Mouse (Mus musculus) intestine, postnatal 0 days (tissue): ENCODE results near the gene Irs2. TPM values are rescaled to one million over a fixed set of nuclear protein-coding genes. Genes with fewer than 3 reads are reported as not detected.

Experiments
- ATAC-seq: fragments of 200-750 bp; cut with Nextera tagmentation; 2 replicates; pipeline ENCODE4 v1.8.0; 2017; ENCODE audit warnings: mild to moderate bottlenecking, moderate TSS enrichment, moderate library complexity
- H3K27ac ChIP-seq: fragments of 300-500 bp; sonication (generic); 2 replicates; pipeline ENCODE4 v1.5.1; 2014; ENCODE audit warnings: mild to moderate bottlenecking, low read depth, low read length, moderate library complexity
- H3K27me3 ChIP-seq: fragments of 300-500 bp; sonication (generic); replicated peaks from 2 replicates; pipeline ENCODE4 v1.6.1; 2014; ENCODE audit warnings: low read length, mixed read lengths; ENCODE audit not compliant: control insufficient read depth, insufficient read depth
- H3K36me3 ChIP-seq: fragments of 300-500 bp; sonication (generic); 2 replicates; pipeline ENCODE4 v1.6.1; 2014; ENCODE audit warnings: mild to moderate bottlenecking, moderate library complexity; ENCODE audit not compliant: control insufficient read depth, insufficient read depth
- H3K4me1 ChIP-seq: fragments of 300-500 bp; sonication (generic); replicated peaks from 2 replicates; pipeline ENCODE4 v1.6.1; 2014; ENCODE audit warnings: antibody characterized with exemption, low read length, mixed read lengths; ENCODE audit not compliant: control insufficient read depth, insufficient read depth
- H3K4me2 ChIP-seq: fragments of 300-500 bp; sonication (generic); replicated peaks from 2 replicates; pipeline ENCODE4 v1.6.1; 2014; ENCODE audit warnings: low read depth, mild to moderate bottlenecking, moderate library complexity
- H3K4me3 ChIP-seq: fragments of 300-500 bp; sonication (generic); 2 replicates; pipeline ENCODE4 v1.5.1; 2014; ENCODE audit warnings: low read depth, low read length
- H3K9ac ChIP-seq: fragments of 300-500 bp; sonication (generic); 2 replicates; pipeline ENCODE4 v1.6.1; 2014; ENCODE audit warnings: mild to moderate bottlenecking, low read depth, low read length
- H3K9me3 ChIP-seq: fragments of 300-500 bp; sonication (generic); 2 replicates; pipeline ENCODE4 v1.6.1; 2016; ENCODE audit warnings: mixed run types; ENCODE audit not compliant: control insufficient read depth
- CTCF ChIP-seq: sonication (generic); IDR thresholded peaks from 2 replicates; pipeline ENCODE4 v1.5.1; 2016; ENCODE audit warnings: low read depth, mild to moderate bottlenecking, control low read depth, antibody characterized with exemption, moderate library complexity
- WGBS: fragments of 180-500 bp; shearing (Covaris S2); extraction: QIAGEN DNeasy Blood & Tissue Kit; methylation state at CpG from one replicate; pipeline ENCODE4 v1.1.7; 2014; 5-methylcytosine and 5-hydroxymethylcytosine counted together
- polyA plus RNA-seq: library from polyadenylated mRNA; unstranded; fragments of >200 nt; fragmentation: Nextera tagmentation; extraction: Ambion mirVana; gene quantifications from 2 replicates; pipeline ENCODE4 v1.2.1, GENCODE M21; 2015

The Irs2 gene
- polyA plus RNA-seq, 1 experiment from 2014 or later = 7.7 TPM

- Histone ChIP-seq H3K36me3 (peaks cover 7% of the 10 kb centered on the region; the same call in 1 of the 2 replicates), H3K4me2 (peak overlapping the region; percentile 43; the same call in 1 of the 2 replicates), H3K27me3 (no peaks in the 10 kb centered on the region), H3K9ac (no peak overlapping the region), H3K4me1 (peaks cover 4% of the 10 kb centered on the region; the same call in 1 of the 2 replicates), H3K27ac (peak overlapping the region; percentile 98), H3K4me3 (no peak overlapping the region), H3K9me3 (no peaks in the 10 kb centered on the region)
- peak; percentile 30 for ATAC-seq
- 14% methylated on average over 11 of the region's 11 CpGs for WGBS
- no peak for TF ChIP-seq CTCF
Observed at GRCm38 (mm10) chr8:11010913-11011605, 2.8 kb upstream of the Irs2 start.

- peak overlapping the region; percentile 96 for H3K4me2 ChIP-seq
- WGBS = 31% methylated on average over 11 of the region's 11 CpGs
- peaks cover 13% of the 10 kb centered on the region; the same call in 1 of the 2 replicates for H3K36me3 ChIP-seq
- no peaks in the 10 kb centered on the region for H3K9me3 ChIP-seq
- ATAC-seq = no peak
- H3K9ac ChIP-seq = no peak overlapping the region
- H3K4me1 ChIP-seq = peaks cover 7% of the 10 kb centered on the region; the same call in 1 of the 2 replicates
- no peak overlapping the region for H3K4me3 ChIP-seq
- TF ChIP-seq CTCF = no peak
- H3K27me3 ChIP-seq = no peaks in the 10 kb centered on the region
- H3K27ac ChIP-seq = peak overlapping the region; percentile 98
Observed at GRCm38 (mm10) chr8:11010398-11010797, 2.1 kb upstream of the Irs2 start.

- Histone ChIP-seq H3K36me3 (peaks cover 20% of the 10 kb centered on the region), H3K9ac (peak overlapping the region; percentile 95), H3K4me3 (peak overlapping the region; percentile 89), H3K9me3 (no peaks in the 10 kb centered on the region), H3K27me3 (no peaks in the 10 kb centered on the region), H3K27ac (peak overlapping the region; percentile 98), H3K4me2 (peak overlapping the region; percentile 96), H3K4me1 (peaks cover 10% of the 10 kb centered on the region)
- no peak for TF ChIP-seq CTCF
- under 1% methylated on average over 53 of the region's 62 CpGs for WGBS
- ATAC-seq = peak; percentile 73
Observed at GRCm38 (mm10) chr8:11009431-11010071, 1.3 kb upstream of the Irs2 start.

GRCm38 (mm10) chr8:11008842-11009420 is 673 bp upstream of the Irs2 start:
- H3K36me3 ChIP-seq = peaks cover 24% of the 10 kb centered on the region
- H3K27me3 ChIP-seq = no peaks in the 10 kb centered on the region
- ATAC-seq = peak; percentile 84
- peaks cover 10% of the 10 kb centered on the region for H3K4me1 ChIP-seq
- under 1% methylated on average over 62 of the region's 73 CpGs for WGBS
- peak overlapping the region; percentile 96 for H3K4me2 ChIP-seq
- peak overlapping the region; percentile 89 for H3K4me3 ChIP-seq
- H3K27ac ChIP-seq = peak overlapping the region; percentile 98
- peak overlapping the region; percentile 95 for H3K9ac ChIP-seq
- TF ChIP-seq CTCF = no peak
- no peaks in the 10 kb centered on the region for H3K9me3 ChIP-seq

- Histone ChIP-seq H3K4me3 (peak overlapping the region; percentile 89), H3K9ac (peak overlapping the region; percentile 95), H3K36me3 (peaks cover 24% of the 10 kb centered on the region), H3K27ac (peak overlapping the region; percentile 98), H3K9me3 (no peaks in the 10 kb centered on the region), H3K4me2 (peak overlapping the region; percentile 96), H3K27me3 (no peaks in the 10 kb centered on the region), H3K4me1 (peaks cover 10% of the 10 kb centered on the region)
- ATAC-seq = no peak
- WGBS = under 1% methylated on average over 88 of the region's 88 CpGs
- no peak for TF ChIP-seq CTCF
Observed at GRCm38 (mm10) chr8:11007581-11008378, 478 bp downstream of the Irs2 start.
